Mouse (Mus musculus): ENCODE measurements around the gene Cib4. TPM values are rescaled to one million over a fixed set of nuclear protein-coding genes. Genes with fewer than 3 reads are reported as not detected.

The Cib4 gene
- polyA plus RNA-seq, 1 experiment from 2014 or later: not detected

DNA sequence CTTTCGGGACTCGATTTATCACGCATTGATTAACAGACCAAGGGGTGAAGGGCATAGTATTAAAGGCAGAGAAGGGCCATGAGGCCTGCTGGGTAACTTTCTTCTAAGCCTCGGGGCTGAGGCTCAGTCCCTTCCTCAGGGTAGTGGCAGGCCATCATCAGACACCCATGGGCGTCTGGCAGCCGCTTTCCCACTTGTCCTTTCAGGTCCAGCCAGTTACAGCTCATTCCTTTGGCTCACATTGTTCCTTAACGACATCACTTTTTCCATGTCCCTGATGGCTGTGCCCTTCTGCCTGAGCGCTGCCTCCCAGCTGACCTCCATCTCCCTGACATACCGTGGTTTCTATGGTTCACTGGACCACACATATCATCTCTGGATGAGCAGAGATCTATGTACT is 31.6 kb upstream of the Cib4 start:
- Histone ChIP-seq H3K9ac (replicated peaks) (no peak overlapping the region), H3K9me3 (ENCODE audit: low read length) (no peaks in the 10 kb centered on the region), H3K4me1 (ENCODE audit: insufficient read depth) (no peaks in the 10 kb centered on the region), H3K4me3 (ENCODE audit: low read depth, low read length) (no peak overlapping the region), H3K27ac (ENCODE audit: low read depth) (no peak overlapping the region), H3K27me3 (ENCODE audit: insufficient read depth, low read length) (no peaks in the 10 kb centered on the region), H3K36me3 (replicated peaks; ENCODE audit: insufficient read depth, low read length) (no peaks in the 10 kb centered on the region), H3K4me2 (ENCODE audit: low read depth, low read length) (no peak overlapping the region)
- no peak for TF ChIP-seq EP300 (IDR thresholded peaks at IDR 0.05; ENCODE audit: low read depth)
- DNase-seq (no peak), ATAC-seq (no peak)
- 67% methylated on average over 9 of the region's 9 CpGs for WGBS (ENCODE audit: insufficient replicate concordance)

DNA sequence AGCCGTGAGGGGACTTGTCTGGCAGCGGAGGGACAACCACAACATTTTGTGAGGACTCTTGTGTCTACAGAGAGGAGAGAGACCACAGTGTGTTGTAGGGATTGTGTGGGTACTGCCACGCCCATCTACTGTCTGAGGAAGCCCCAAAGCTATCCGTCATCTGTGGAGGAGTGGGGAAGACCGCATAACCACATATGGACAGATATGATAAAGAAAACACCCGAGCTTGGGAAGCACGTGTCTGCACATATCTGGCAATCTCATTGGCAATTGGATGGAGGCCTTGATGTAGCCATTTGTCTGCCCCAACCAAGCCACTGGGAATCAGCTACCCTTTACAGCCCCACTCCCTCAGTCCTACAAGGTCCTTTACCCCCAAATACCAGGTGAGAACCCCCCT is 30.6 kb upstream of the Cib4 start:
- Histone ChIP-seq H3K9me3 (ENCODE audit: low read length) (no peaks in the 10 kb centered on the region), H3K4me2 (ENCODE audit: low read depth, low read length) (no peak overlapping the region), H3K27me3 (ENCODE audit: insufficient read depth, low read length) (no peaks in the 10 kb centered on the region), H3K4me1 (ENCODE audit: insufficient read depth) (no peaks in the 10 kb centered on the region), H3K27ac (ENCODE audit: low read depth) (no peak overlapping the region), H3K9ac (replicated peaks) (no peak overlapping the region), H3K4me3 (ENCODE audit: low read depth, low read length) (no peak overlapping the region), H3K36me3 (replicated peaks; ENCODE audit: insufficient read depth, low read length) (no peaks in the 10 kb centered on the region)
- ATAC-seq (0 out of 2 replicates have a peak, but pooled peaks have one; percentile 29), DNase-seq (no peak)
- no peak for TF ChIP-seq CTCF (IDR thresholded peaks at IDR 0.05; ENCODE audit: low read depth)
- no peak for TF ChIP-seq EP300 (IDR thresholded peaks at IDR 0.05; ENCODE audit: low read depth)
- WGBS (ENCODE audit: insufficient replicate concordance): 38% methylated on average over 7 of the region's 7 CpGs

DNA sequence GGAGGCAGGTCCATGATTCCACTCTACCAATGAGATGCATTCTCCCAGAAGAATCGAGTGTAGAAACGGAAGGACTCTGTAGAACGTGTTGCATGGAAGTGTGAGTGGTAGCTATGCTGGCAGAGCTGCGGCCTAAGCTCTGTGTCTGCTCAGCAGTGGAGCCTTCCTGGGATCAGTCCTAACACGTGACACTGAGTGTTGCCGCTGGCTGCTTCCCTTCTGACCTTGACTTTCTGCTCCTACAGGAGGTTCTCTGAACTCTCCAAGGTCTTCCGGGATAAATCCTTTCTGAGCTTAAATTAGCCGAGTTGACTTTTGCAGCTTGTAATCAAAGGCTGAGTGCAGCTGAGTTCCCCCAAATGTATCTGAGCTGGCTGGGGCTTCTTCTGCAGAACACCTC is 28.7 kb upstream of the Cib4 start:
- Histone ChIP-seq H3K9me3 (ENCODE audit: low read length) (no peaks in the 10 kb centered on the region), H3K4me3 (ENCODE audit: low read depth, low read length) (no peak overlapping the region), H3K4me2 (ENCODE audit: low read depth, low read length) (no peak overlapping the region), H3K4me1 (ENCODE audit: insufficient read depth) (no peaks in the 10 kb centered on the region), H3K36me3 (replicated peaks; ENCODE audit: insufficient read depth, low read length) (no peaks in the 10 kb centered on the region), H3K9ac (replicated peaks) (no peak overlapping the region), H3K27ac (ENCODE audit: low read depth) (no peak overlapping the region), H3K27me3 (ENCODE audit: insufficient read depth, low read length) (no peaks in the 10 kb centered on the region)
- DNase-seq (no peak), ATAC-seq (no peak)
- 76% methylated on average over 8 of the region's 8 CpGs for WGBS (ENCODE audit: insufficient replicate concordance)
- no peak for TF ChIP-seq CTCF (IDR thresholded peaks at IDR 0.05; ENCODE audit: low read depth)
- no peak for TF ChIP-seq EP300 (IDR thresholded peaks at IDR 0.05; ENCODE audit: low read depth)

DNA sequence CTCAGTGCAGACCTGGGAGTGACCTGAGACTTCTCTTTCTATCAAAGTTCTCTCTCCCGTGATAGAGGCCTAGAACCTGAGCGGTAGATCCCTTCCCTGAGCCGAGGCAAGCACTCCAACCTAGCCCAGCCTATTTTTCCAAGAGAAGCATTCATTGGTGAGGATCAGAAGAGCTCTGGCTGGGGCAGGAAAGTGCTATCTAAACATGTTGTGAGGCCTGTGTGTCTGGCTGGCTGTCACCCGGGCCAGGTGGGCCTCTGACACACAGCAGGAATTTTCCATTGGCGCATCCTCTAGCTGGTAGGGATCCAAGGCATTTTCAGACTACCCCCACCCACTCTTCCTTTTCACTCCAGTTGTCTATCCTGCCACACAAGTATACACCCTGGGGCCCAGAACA is 26.2 kb upstream of the Cib4 start:
- no peak overlapping the region for H3K27ac ChIP-seq (ENCODE audit: low read depth)
- WGBS (ENCODE audit: insufficient replicate concordance): 68% methylated on average over 5 of the region's 5 CpGs
- DNase-seq (no peak), ATAC-seq (no peak)
- no peak overlapping the region for H3K4me3 ChIP-seq (ENCODE audit: low read depth, low read length)
- H3K36me3 ChIP-seq (replicated peaks; ENCODE audit: insufficient read depth, low read length): no peaks in the 10 kb centered on the region
- no peaks in the 10 kb centered on the region for H3K9me3 ChIP-seq (ENCODE audit: low read length)
- no peaks in the 10 kb centered on the region for H3K27me3 ChIP-seq (ENCODE audit: insufficient read depth, low read length)
- H3K9ac ChIP-seq (replicated peaks): no peak overlapping the region
- TF ChIP-seq CTCF (IDR thresholded peaks at IDR 0.05; ENCODE audit: low read depth): no peak
- no peak for TF ChIP-seq EP300 (IDR thresholded peaks at IDR 0.05; ENCODE audit: low read depth)
- H3K4me2 ChIP-seq (ENCODE audit: low read depth, low read length): no peak overlapping the region
- H3K4me1 ChIP-seq (ENCODE audit: insufficient read depth): no peaks in the 10 kb centered on the region

DNA sequence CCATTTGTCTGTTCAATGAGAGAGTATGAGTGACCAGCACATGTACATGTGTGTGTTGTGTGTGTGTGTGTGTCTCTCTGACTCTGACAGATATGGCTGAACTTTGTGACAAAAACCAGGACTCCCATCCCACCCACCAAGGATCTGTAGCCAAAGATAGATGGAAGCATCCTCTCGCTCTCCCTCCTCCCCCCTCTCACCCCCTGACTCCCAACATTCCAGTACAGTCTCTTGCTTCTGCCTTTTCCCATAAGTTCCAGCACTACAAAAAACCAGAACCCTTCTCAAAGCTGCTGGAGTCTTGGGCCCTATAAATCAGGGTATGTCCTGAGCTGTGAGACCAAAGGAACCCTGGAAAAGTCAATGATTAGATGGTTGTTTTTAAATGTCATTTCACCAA is 22.8 kb upstream of the Cib4 start:
- TF ChIP-seq EP300 (IDR thresholded peaks at IDR 0.05; ENCODE audit: low read depth) (no peak), CTCF (IDR thresholded peaks at IDR 0.05; ENCODE audit: low read depth) (no peak)
- no peaks in the 10 kb centered on the region for H3K27me3 ChIP-seq (ENCODE audit: insufficient read depth, low read length)
- no peak overlapping the region for H3K9ac ChIP-seq (replicated peaks)
- no peak for ATAC-seq
- no peak overlapping the region for H3K27ac ChIP-seq (ENCODE audit: low read depth)
- DNase-seq: no peak
- WGBS (ENCODE audit: insufficient replicate concordance): 90% methylated on average over 1 of the region's 1 CpGs
- H3K4me2 ChIP-seq (ENCODE audit: low read depth, low read length): no peak overlapping the region
- no peaks in the 10 kb centered on the region for H3K36me3 ChIP-seq (replicated peaks; ENCODE audit: insufficient read depth, low read length)
- H3K9me3 ChIP-seq (ENCODE audit: low read length): no peaks in the 10 kb centered on the region
- H3K4me1 ChIP-seq (ENCODE audit: insufficient read depth): no peaks in the 10 kb centered on the region
- H3K4me3 ChIP-seq (ENCODE audit: low read depth, low read length): no peak overlapping the region

DNA sequence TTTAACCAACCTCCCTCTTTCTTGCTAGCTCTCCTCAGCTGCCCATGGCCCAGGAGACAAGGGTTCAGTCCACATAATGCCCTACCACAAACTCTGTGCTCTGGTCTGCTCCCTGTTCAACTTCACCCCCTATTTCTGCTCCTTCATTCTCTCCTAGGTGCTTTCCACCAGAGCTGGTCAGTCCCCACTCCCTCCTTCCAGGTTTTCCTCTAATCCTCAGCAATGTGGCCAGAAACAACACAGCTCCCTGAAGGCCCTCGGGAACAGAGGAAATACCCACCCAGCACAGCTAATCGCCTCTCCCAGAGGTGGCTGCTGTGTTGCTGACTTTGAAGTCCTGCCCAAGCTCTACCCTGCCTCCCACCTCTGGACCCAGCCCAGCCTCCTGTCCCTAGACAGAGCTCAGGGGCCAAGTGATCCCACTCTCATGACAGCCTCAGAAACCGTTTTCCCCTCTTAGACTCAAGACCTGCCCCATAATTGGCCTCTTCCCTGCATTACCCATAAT is 14.4 kb upstream of the Cib4 start:
- Histone ChIP-seq H3K9me3 (ENCODE audit: low read length) (no peaks in the 10 kb centered on the region; the same call in 1 of the 2 replicates), H3K4me2 (ENCODE audit: low read depth, low read length) (no peak overlapping the region), H3K27me3 (ENCODE audit: insufficient read depth, low read length) (no peaks in the 10 kb centered on the region), H3K36me3 (replicated peaks; ENCODE audit: insufficient read depth, low read length) (no peaks in the 10 kb centered on the region), H3K4me1 (ENCODE audit: insufficient read depth) (no peaks in the 10 kb centered on the region), H3K27ac (ENCODE audit: low read depth) (no peak overlapping the region), H3K4me3 (ENCODE audit: low read depth, low read length) (no peak overlapping the region), H3K9ac (replicated peaks) (no peak overlapping the region)
- no peak for TF ChIP-seq EP300 (IDR thresholded peaks at IDR 0.05; ENCODE audit: low read depth)
- TF ChIP-seq CTCF (IDR thresholded peaks at IDR 0.05; ENCODE audit: low read depth): no peak
- DNase-seq (no peak), ATAC-seq (no peak)
- WGBS (ENCODE audit: insufficient replicate concordance): 32% methylated on average over 3 of the region's 3 CpGs

DNA sequence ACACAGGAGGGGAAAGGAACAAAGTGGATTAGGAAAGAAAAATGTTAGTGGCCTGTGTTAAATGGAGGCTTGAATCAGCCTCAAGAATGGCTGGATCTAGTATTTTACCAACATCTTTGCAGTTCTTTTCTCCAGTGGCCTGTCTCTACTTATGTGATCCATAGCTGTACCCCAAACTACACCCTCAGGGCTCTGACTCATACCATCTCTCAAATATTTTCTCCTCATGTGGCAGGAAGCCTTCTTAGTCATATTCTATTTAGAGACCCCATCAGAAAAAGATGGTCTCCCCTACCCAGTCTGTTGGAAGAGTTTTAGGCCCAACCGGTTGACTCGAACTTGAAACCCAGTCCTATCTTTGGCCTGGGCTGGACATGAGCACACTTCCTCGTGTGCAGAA is 13.8 kb upstream of the Cib4 start:
- Histone ChIP-seq H3K9me3 (ENCODE audit: low read length) (no peaks in the 10 kb centered on the region; the same call in 1 of the 2 replicates), H3K27me3 (ENCODE audit: insufficient read depth, low read length) (no peaks in the 10 kb centered on the region), H3K27ac (ENCODE audit: low read depth) (no peak overlapping the region), H3K9ac (replicated peaks) (no peak overlapping the region), H3K4me1 (ENCODE audit: insufficient read depth) (no peaks in the 10 kb centered on the region), H3K4me3 (ENCODE audit: low read depth, low read length) (no peak overlapping the region), H3K36me3 (replicated peaks; ENCODE audit: insufficient read depth, low read length) (no peaks in the 10 kb centered on the region), H3K4me2 (ENCODE audit: low read depth, low read length) (no peak overlapping the region)
- DNase-seq (no peak), ATAC-seq (no peak)
- WGBS (ENCODE audit: insufficient replicate concordance): 84% methylated on average over 3 of the region's 3 CpGs
- no peak for TF ChIP-seq EP300 (IDR thresholded peaks at IDR 0.05; ENCODE audit: low read depth)
- no peak for TF ChIP-seq CTCF (IDR thresholded peaks at IDR 0.05; ENCODE audit: low read depth)
